Mouse (Mus musculus): ENCODE data around the gene Trpv1. TPM values are rescaled to one million over a fixed set of nuclear protein-coding genes. Genes with fewer than 3 reads are reported as not detected.

Gene Trpv1
- polyA plus RNA-seq, 1 experiment from 2014 or later, result not detected

Other genes with a start within 250 kb of the Trpv1 start
- 2.6 and 4.8 TPM in 2 replicates for gene P2rx1, start 235.2 kb upstream of the Trpv1 start, polyA plus RNA-seq (2016; fragmentation: Nextera tagmentation; extraction: Ambion mirVana)
- 2.2 and 3.4 TPM in 2 replicates for gene Camkk1, start 215.3 kb upstream of the Trpv1 start, polyA plus RNA-seq (2016; fragmentation: Nextera tagmentation; extraction: Ambion mirVana)
- 11.2 and 11.6 TPM in 2 replicates for gene Ncbp3, start 186.5 kb upstream of the Trpv1 start, polyA plus RNA-seq (2016; fragmentation: Nextera tagmentation; extraction: Ambion mirVana)
- 0.25 and 0.44 TPM in 2 replicates for gene Itgae, start 143.7 kb upstream of the Trpv1 start, polyA plus RNA-seq (2016; fragmentation: Nextera tagmentation; extraction: Ambion mirVana)
- 16.2 and 17.3 TPM in 2 replicates for gene Haspin, start 96.0 kb upstream of the Trpv1 start, polyA plus RNA-seq (2016; fragmentation: Nextera tagmentation; extraction: Ambion mirVana)
- gene P2rx5, start 73.9 kb upstream of the Trpv1 start, polyA plus RNA-seq (2016; fragmentation: Nextera tagmentation; extraction: Ambion mirVana), result 0.41 and 0.97 TPM in 2 replicates
- 107 and 126 TPM in 2 replicates for gene Emc6, start 57.3 kb upstream of the Trpv1 start, polyA plus RNA-seq (2016; fragmentation: Nextera tagmentation; extraction: Ambion mirVana)
- 249 and 253 TPM in 2 replicates for gene Tax1bp3, start 57.2 kb upstream of the Trpv1 start, polyA plus RNA-seq (2016; fragmentation: Nextera tagmentation; extraction: Ambion mirVana)
- gene Ctns, start 35.2 kb upstream of the Trpv1 start, polyA plus RNA-seq (2016; fragmentation: Nextera tagmentation; extraction: Ambion mirVana), result 11.9 and 14.0 TPM in 2 replicates
- gene Shpk, start 34.8 kb upstream of the Trpv1 start, polyA plus RNA-seq (2016; fragmentation: Nextera tagmentation; extraction: Ambion mirVana), result 0.54 and 0.62 TPM in 2 replicates
- 0.03 TPM in 1 of 2 replicates, not detected in the other for gene Trpv3, start 33.1 kb downstream of the Trpv1 start, polyA plus RNA-seq (2016; fragmentation: Nextera tagmentation; extraction: Ambion mirVana)
- not detected in 2 replicates for gene Aspa, start 95.3 kb downstream of the Trpv1 start, polyA plus RNA-seq (2016; fragmentation: Nextera tagmentation; extraction: Ambion mirVana)
- gene Gm49340, start 95.4 kb downstream of the Trpv1 start, polyA plus RNA-seq (2016; fragmentation: Nextera tagmentation; extraction: Ambion mirVana), result not detected in 2 replicates
- gene Spata22, start 95.4 kb downstream of the Trpv1 start, polyA plus RNA-seq (2016; fragmentation: Nextera tagmentation; extraction: Ambion mirVana), result not detected in 2 replicates
- not detected in 2 replicates for gene Olfr20, start 116.5 kb downstream of the Trpv1 start, polyA plus RNA-seq (2016; fragmentation: Nextera tagmentation; extraction: Ambion mirVana)
- not detected in 2 replicates for gene Olfr376, start 137.0 kb downstream of the Trpv1 start, polyA plus RNA-seq (2016; fragmentation: Nextera tagmentation; extraction: Ambion mirVana)
- not detected in 2 replicates for gene Olfr1, start 165.3 kb downstream of the Trpv1 start, polyA plus RNA-seq (2016; fragmentation: Nextera tagmentation; extraction: Ambion mirVana)
- not detected in 2 replicates for gene Olfr378, start 194.2 kb downstream of the Trpv1 start, polyA plus RNA-seq (2016; fragmentation: Nextera tagmentation; extraction: Ambion mirVana)
- not detected in 2 replicates for gene Olfr380, start 223.2 kb downstream of the Trpv1 start, polyA plus RNA-seq (2016; fragmentation: Nextera tagmentation; extraction: Ambion mirVana)

All from heart, embryonic 10.5 days (tissue).